Mouse (Mus musculus): ENCODE data around the gene Cd40. TPM values are rescaled to one million over a fixed set of nuclear protein-coding genes. Genes with fewer than 3 reads are reported as not detected.

Cd40 gene
- polyA plus RNA-seq, 1 experiment = 0.02 TPM

DNA sequence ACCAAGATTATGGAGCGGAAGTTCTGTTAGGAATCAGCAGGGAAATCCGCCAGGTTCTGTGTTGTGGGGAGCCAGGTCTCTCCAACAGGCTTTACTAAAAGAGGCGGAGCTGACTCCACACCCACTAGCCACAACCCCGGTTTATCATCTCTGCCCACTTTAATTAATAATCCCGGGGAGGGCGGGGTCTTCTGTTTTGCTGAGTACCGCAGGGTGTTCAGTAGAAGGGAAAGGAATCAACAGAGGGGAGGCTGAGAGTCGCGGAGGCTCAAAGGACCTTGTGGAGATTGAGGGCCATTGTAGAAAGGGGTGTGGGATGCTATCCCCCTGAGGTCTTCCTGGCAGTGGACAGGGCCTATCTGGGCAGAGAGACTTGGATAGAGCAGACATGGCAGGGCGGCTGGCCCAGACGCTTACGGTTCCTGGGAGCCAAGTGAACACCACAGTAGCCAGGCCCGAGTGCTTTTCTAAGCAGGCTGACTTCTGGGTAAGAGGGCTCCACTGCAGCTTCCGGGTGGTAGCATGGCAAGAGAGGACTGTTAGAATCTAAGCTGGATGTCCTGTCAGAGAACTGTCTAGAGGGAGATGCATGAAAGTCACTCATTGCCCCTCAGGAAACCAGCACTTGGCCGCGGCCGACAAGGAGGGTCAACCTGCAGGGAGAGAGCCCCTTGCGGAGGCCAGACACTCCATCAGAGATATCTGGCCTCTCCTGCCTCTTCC lies 4.4 kb upstream of the Cd40 start:
- Histone ChIP-seq H3K4me1 (ENCODE audit: control insufficient read depth) (no peaks in the 10 kb centered on the region), H3K9me3 (ENCODE audit: control insufficient read depth, low read length) (peaks cover 9% of the 10 kb centered on the region), H3K36me3 (ENCODE audit: control insufficient read depth) (no peaks in the 10 kb centered on the region), H3K4me3 (replicated peaks) (no peak overlapping the region), H3K27me3 (ENCODE audit: control insufficient read depth) (peaks cover 17% of the 10 kb centered on the region)
- no peak for TF ChIP-seq GATA1 (IDR thresholded peaks at IDR 0.05; ENCODE audit: low read length)
- TF ChIP-seq TAL1 (IDR thresholded peaks at IDR 0.05; ENCODE audit: low read length) = no peak

DNA sequence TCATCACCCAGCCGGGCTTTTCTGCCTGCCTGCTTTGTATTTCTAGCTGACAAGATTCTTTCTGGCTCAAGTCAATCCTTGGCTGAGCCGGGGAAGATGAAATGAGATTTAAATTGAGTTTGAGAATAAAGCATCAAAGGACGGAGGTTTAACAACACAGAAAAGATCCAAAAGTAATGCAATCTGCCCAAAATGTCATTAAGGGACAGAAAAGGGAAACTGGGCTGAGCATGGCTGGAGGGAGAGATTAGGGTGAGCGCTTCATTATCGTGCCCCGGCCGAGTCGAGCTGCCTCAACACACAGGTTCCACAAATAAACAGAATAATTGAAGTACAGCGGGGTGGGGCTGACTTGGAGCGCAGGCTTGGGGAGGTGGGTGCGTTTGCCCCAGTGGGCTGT lies 3.9 kb upstream of the Cd40 start:
- Histone ChIP-seq H3K4me3 (replicated peaks) (no peak overlapping the region), H3K9me3 (ENCODE audit: control insufficient read depth, low read length) (peaks cover 9% of the 10 kb centered on the region), H3K4me1 (ENCODE audit: control insufficient read depth) (no peaks in the 10 kb centered on the region), H3K27me3 (ENCODE audit: control insufficient read depth) (peaks cover 21% of the 10 kb centered on the region), H3K36me3 (ENCODE audit: control insufficient read depth) (no peaks in the 10 kb centered on the region)
- TF ChIP-seq GATA1 (IDR thresholded peaks at IDR 0.05; ENCODE audit: low read length) = no peak
- TF ChIP-seq TAL1 (IDR thresholded peaks at IDR 0.05; ENCODE audit: low read length) = no peak

DNA sequence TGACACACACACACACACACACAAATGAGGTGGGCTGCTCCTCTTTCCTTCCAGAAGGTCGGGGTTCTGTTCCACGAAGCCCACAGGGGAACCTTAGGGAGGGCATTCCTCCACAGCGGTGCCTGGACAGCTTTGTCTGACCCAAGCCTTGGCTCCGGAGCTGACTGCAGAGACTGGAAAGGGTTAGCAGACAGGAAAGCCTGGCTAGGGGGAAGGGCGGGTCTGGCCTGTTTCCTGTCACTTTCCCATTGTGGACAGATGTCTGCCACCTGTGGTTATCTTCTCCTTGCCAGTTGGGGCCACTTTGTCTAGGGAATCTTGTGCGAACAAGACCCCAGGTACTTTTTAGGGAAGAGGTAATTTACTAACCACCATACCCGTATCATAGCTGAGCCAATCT lies 478 bp downstream of the Cd40 start:
- H3K4me3 ChIP-seq (replicated peaks) = peak overlapping the region; percentile 42
- no peaks in the 10 kb centered on the region for H3K36me3 ChIP-seq (ENCODE audit: control insufficient read depth)
- no peaks in the 10 kb centered on the region for H3K4me1 ChIP-seq (ENCODE audit: control insufficient read depth)
- TF ChIP-seq GATA1 (IDR thresholded peaks at IDR 0.05; ENCODE audit: low read length) (no peak), TAL1 (IDR thresholded peaks at IDR 0.05; ENCODE audit: low read length) (no peak)
- H3K9me3 ChIP-seq (ENCODE audit: control insufficient read depth, low read length) = peaks cover 9% of the 10 kb centered on the region
- peaks cover 24% of the 10 kb centered on the region for H3K27me3 ChIP-seq (ENCODE audit: control insufficient read depth)

DNA sequence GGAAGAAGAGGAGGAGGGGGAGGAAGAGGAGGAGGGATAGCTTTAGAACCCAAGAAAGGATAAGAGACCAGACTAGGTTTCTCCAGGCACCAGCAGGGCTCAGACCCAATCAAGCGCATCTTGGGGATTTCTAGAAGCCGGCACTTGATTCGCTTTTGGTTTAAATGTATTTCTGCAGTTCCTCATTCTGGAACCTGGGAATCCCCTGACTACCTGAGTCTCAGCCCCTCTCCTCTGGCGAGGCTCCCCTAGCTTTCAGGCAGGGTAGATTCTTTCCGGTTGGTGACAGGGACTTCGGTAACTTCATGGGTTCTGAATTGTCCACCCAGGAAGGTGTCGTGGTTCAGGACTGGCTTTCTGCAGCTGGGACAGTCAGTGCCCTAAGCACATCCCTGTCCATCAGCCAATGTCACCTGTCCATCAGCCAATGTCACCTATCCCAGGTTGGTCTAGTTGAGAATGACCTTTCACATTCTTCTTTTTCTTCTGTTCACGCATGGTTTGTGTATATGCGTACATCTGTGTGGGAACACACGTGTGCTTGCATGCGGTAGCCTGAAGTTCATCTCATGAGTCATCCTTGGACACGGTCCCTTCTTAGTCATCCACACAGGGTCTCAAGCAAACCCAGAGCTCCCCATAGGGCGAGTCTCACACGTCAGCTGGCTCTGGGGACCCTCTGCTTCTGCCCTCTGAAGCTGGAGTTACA lies 1.1 kb downstream of the Cd40 start:
- no peaks in the 10 kb centered on the region for H3K4me1 ChIP-seq (ENCODE audit: control insufficient read depth)

DNA sequence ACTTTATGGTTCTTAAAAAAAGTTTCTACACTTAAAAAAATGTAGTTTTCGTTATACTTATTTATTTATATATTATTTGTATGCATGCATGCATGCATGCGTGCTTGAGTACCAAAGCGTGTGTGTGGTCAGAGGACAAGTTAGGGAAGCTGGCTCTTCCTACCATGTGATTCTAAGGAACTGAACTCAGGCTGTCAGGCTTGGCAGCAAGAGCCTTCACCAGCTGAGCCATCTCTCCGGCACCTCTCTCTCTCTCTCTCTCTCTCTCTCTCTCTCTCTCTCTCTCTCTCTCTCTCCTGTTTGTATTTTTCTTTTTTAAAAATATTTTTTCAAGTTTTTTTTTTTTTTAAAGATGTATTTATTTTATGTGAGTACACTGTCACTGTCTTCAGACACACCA lies 4.5 kb downstream of the Cd40 start:
- Histone ChIP-seq H3K27me3 (ENCODE audit: control insufficient read depth) (peaks cover 16% of the 10 kb centered on the region), H3K9me3 (ENCODE audit: control insufficient read depth, low read length) (no peaks in the 10 kb centered on the region), H3K4me1 (ENCODE audit: control insufficient read depth) (no peaks in the 10 kb centered on the region), H3K4me3 (replicated peaks) (no peak overlapping the region), H3K36me3 (ENCODE audit: control insufficient read depth) (no peaks in the 10 kb centered on the region; the same call in 1 of the 2 replicates)
- TF ChIP-seq GATA1 (IDR thresholded peaks at IDR 0.05; ENCODE audit: low read length) (no peak), TAL1 (IDR thresholded peaks at IDR 0.05; ENCODE audit: low read length) (no peak)

More for the DNA sequence above, 1.1 kb downstream of the Cd40 start:
- Histone ChIP-seq H3K9me3 (ENCODE audit: control insufficient read depth, low read length) (peaks cover 9% of the 10 kb centered on the region), H3K4me3 (replicated peaks) (no peak overlapping the region), H3K27me3 (ENCODE audit: control insufficient read depth) (peaks cover 24% of the 10 kb centered on the region), H3K36me3 (ENCODE audit: control insufficient read depth) (no peaks in the 10 kb centered on the region)
- TF ChIP-seq TAL1 (IDR thresholded peaks at IDR 0.05; ENCODE audit: low read length) = no peak
- no peak for TF ChIP-seq GATA1 (IDR thresholded peaks at IDR 0.05; ENCODE audit: low read length)

DNA sequence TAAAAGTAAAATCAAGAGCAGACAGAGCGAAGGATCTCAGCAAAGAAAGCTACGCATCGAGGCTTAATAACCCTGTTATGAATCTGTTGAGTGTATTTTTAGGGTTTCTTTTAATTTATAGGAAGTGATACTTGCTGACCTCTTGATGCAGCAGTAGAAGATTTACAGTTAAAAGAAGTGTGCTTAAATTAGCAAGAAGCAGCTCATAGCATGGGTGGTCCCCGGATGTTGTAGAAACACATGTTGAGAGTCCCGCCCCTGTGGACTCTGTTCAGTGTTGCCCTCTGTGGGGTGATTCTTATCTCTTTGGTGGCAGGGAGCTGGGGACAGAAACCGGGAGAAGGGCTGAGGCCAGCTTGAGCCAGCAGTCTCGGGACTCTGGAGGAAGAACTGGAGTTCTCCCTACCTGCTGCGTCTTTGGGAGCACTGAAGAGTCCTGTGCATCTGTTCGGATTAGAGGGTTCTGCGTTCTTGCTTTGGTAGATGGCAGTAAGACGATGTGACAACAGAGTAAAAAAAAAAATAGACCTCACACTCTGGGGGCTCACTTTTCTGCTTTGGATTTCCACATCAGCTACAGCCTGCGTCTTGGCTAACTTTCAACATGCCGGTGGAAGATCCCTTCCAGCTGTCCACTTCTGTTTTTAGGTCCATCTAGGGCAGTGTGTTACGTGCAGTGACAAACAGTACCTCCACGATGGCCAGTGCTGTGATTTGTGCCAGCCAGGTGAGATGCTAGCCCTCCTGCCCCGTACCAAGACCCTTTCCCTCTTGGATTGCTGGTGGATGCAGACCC lies 6.4 kb downstream of the Cd40 start:
- Histone ChIP-seq H3K9me3 (ENCODE audit: control insufficient read depth, low read length) (no peaks in the 10 kb centered on the region), H3K36me3 (ENCODE audit: control insufficient read depth) (no peaks in the 10 kb centered on the region; the same call in 1 of the 2 replicates), H3K27me3 (ENCODE audit: control insufficient read depth) (peaks cover under 1% of the 10 kb centered on the region; the same call in 1 of the 2 replicates), H3K4me1 (ENCODE audit: control insufficient read depth) (no peaks in the 10 kb centered on the region), H3K4me3 (replicated peaks) (no peak overlapping the region)
- TF ChIP-seq GATA1 (IDR thresholded peaks at IDR 0.05; ENCODE audit: low read length) = no peak
- TF ChIP-seq TAL1 (IDR thresholded peaks at IDR 0.05; ENCODE audit: low read length) = no peak

DNA sequence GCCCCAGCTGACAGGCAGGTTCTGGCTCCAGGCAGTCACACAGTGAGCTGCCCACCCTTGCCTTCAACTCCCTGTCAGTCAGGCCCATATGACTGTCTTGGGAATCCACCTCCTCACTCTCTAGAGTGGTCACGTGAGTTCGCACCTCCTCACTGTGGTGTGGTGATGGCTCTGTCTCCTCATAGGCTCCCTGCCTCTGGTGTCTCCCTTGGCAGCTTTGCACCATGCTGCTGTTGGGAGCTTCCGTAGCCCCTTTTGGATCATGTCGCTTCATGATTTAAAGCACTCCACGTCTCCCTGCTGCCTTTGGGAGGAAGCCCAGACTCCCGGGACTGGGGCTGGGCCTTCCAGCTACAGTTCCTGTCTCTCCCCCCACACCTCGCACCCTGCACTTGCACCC lies 9.1 kb downstream of the Cd40 start:
- H3K27me3 ChIP-seq (ENCODE audit: control insufficient read depth) = no peaks in the 10 kb centered on the region
- no peaks in the 10 kb centered on the region for H3K4me1 ChIP-seq (ENCODE audit: control insufficient read depth)
- no peaks in the 10 kb centered on the region; the same call in 1 of the 2 replicates for H3K36me3 ChIP-seq (ENCODE audit: control insufficient read depth)
- TF ChIP-seq GATA1 (IDR thresholded peaks at IDR 0.05; ENCODE audit: low read length) (no peak), TAL1 (IDR thresholded peaks at IDR 0.05; ENCODE audit: low read length) (no peak)
- no peaks in the 10 kb centered on the region for H3K9me3 ChIP-seq (ENCODE audit: control insufficient read depth, low read length)
- no peak overlapping the region for H3K4me3 ChIP-seq (replicated peaks)

DNA sequence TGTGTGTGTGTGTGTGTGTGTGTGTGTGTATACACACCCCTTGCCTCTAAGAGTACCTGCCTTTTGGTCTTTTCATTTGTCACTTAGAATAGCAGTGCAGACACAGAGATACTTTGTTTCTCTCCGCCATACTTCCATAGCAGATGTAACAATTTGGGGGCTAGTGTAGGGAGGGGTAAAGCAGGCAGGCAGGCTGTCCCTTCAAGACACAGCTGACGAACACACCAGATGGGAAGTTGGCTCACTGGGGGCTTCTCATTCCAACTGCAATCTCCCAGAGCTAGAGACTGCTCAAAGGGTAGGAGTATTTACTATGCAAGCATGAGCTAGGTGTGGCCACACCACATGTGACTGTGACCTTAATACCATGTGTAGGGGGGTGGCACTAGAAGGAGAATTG lies 13.4 kb downstream of the Cd40 start:
- TF ChIP-seq TAL1 (IDR thresholded peaks at IDR 0.05; ENCODE audit: low read length) (no peak), GATA1 (IDR thresholded peaks at IDR 0.05; ENCODE audit: low read length) (no peak)
- H3K36me3 ChIP-seq (ENCODE audit: control insufficient read depth) = no peaks in the 10 kb centered on the region; the same call in 1 of the 2 replicates
- H3K9me3 ChIP-seq (ENCODE audit: control insufficient read depth, low read length) = no peaks in the 10 kb centered on the region
- H3K27me3 ChIP-seq (ENCODE audit: control insufficient read depth) = peaks cover 10% of the 10 kb centered on the region; the same call in 1 of the 2 replicates
- H3K4me1 ChIP-seq (ENCODE audit: control insufficient read depth) = no peaks in the 10 kb centered on the region
- no peak overlapping the region for H3K4me3 ChIP-seq (replicated peaks)

Data from erythroblast, embryonic 14.5 days (primary cell).